Mouse (Mus musculus) myocyte (in vitro differentiated cells): Measurements from ENCODE around the gene Trim26.

Experiments
- E2F4 ChIP-seq: IDR thresholded peaks from one replicate; pipeline ENCODE4 v1.6.1; 2011; ENCODE audit warnings: mild to moderate bottlenecking, control low read depth, moderate library complexity; ENCODE audit not compliant: insufficient read depth
- MAX ChIP-seq: IDR thresholded peaks from one replicate; pipeline ENCODE4 v1.6.1; 2011; ENCODE audit warnings: low read depth, mild to moderate bottlenecking, control low read depth
- MYOG ChIP-seq, 3 experiments: IDR thresholded peaks; one replicate each; pipeline ENCODE4 v1.6.1; 2011; ENCODE audit warnings: control low read depth in 2 of 3, low read depth in 2 of 3, mild to moderate bottlenecking in 2 of 3; ENCODE audit not compliant: insufficient read length in 2 of 3, control insufficient read depth in 1 of 3, insufficient read depth in 1 of 3
- POLR2A ChIP-seq: IDR thresholded peaks from one replicate; pipeline ENCODE4 v1.6.1; 2011; ENCODE audit warnings: low read depth, mild to moderate bottlenecking, control low read depth, moderate library complexity; ENCODE audit not compliant: insufficient read length
- POLR2AphosphoS2 ChIP-seq: IDR thresholded peaks from one replicate; pipeline ENCODE4 v1.6.1; 2011; ENCODE audit warnings: low read depth, control low read depth; ENCODE audit not compliant: insufficient read length
- REST ChIP-seq: IDR thresholded peaks from one replicate; pipeline ENCODE4 v1.6.1; 2011; ENCODE audit warnings: mild to moderate bottlenecking, control low read depth, moderate library complexity; ENCODE audit not compliant: insufficient read depth, insufficient read length
- SRF ChIP-seq: IDR thresholded peaks from one replicate; pipeline ENCODE4 v1.6.1; 2011; ENCODE audit warnings: low read depth; ENCODE audit not compliant: control insufficient read depth, insufficient read length
- TCF12 ChIP-seq: IDR thresholded peaks from one replicate; pipeline ENCODE4 v1.6.1; 2011; ENCODE audit warnings: mild to moderate bottlenecking, control low read depth; ENCODE audit not compliant: poor library complexity, insufficient read depth, severe bottlenecking
- TCF3 ChIP-seq: IDR thresholded peaks from one replicate; pipeline ENCODE4 v1.6.1; 2011; ENCODE audit warnings: low read depth, control low read depth; ENCODE audit not compliant: insufficient read length
- USF1 ChIP-seq: IDR thresholded peaks from one replicate; pipeline ENCODE4 v1.6.1; 2011; ENCODE audit warnings: low read depth, mild to moderate bottlenecking, control low read depth, moderate library complexity

GRCm38 (mm10) chr17:36903651-36904050, 66.7 kb downstream of the Trim26 start:
- TF ChIP-seq MAX: no peak
- no peak for TF ChIP-seq POLR2A
- TF ChIP-seq USF1: no peak
- TF ChIP-seq REST: no peak
- TF ChIP-seq POLR2AphosphoS2: no peak
- no peak for TF ChIP-seq TCF3
- no peak for TF ChIP-seq SRF
- no peak for TF ChIP-seq TCF12
- no peak for TF ChIP-seq MYOG (IDR thresholded peaks at IDR 0.05; ENCODE audit: control insufficient read depth in 1 of 3, insufficient read depth in 1 of 3, insufficient read length in 2 of 3, low read depth in 2 of 3)
- TF ChIP-seq E2F4: no peak
